Mouse (Mus musculus) thymus, postnatal 4 days (tissue): ENCODE data around the gene Mrpl35.
"Not testable (repeated sequence)": the region's sequence is repeated elsewhere in the genome, so short reads cannot be mapped to it uniquely, and the experiment has no call there.

Experiments used
- DNase-seq: peaks from one replicate; pipeline ENCODE4 v3.0.0; 2021

Gene Mrpl35

GRCm38 (mm10) chr6:71826869-71827268 is at the start of gene Mrpl35:
Gene Mrpl35, minus strand, starts transcription at chr6:71826969.
- no peak for DNase-seq

- peak; percentile 54 for DNase-seq
These were observed 44.6 kb upstream of the Mrpl35 start for GRCm38 (mm10) chr6:71871396-71871795.

GRCm38 (mm10) chr6:71868809-71869208 is 42.0 kb upstream of the Mrpl35 start:
- DNase-seq, result peak; percentile 28

GRCm38 (mm10) chr6:71867751-71868150 is 41.0 kb upstream of the Mrpl35 start:
- DNase-seq, result no peak

GRCm38 (mm10) chr6:71846906-71847305 is 20.1 kb upstream of the Mrpl35 start:
- not testable (repeated sequence) for DNase-seq

- DNase-seq, result no peak
These were observed 14.0 kb upstream of the Mrpl35 start for GRCm38 (mm10) chr6:71840597-71841290.

- DNase-seq, result no peak
These were observed 13.0 kb upstream of the Mrpl35 start for GRCm38 (mm10) chr6:71839815-71840214.

- DNase-seq, result no peak
These were observed 10.0 kb upstream of the Mrpl35 start for GRCm38 (mm10) chr6:71836811-71837210.

GRCm38 (mm10) chr6:71831581-71831960 is 4.8 kb upstream of the Mrpl35 start:
- peak; percentile 93 for DNase-seq

GRCm38 (mm10) chr6:71830690-71831580 is 4.2 kb upstream of the Mrpl35 start, which contains the start of gene Immt:
Gene Immt, plus strand, starts transcription at chr6:71831331.
- DNase-seq, result peak; percentile 95

GRCm38 (mm10) chr6:71829768-71830167 is 3.0 kb upstream of the Mrpl35 start:
- no peak for DNase-seq

- DNase-seq, result no peak
These were observed 2.8 kb downstream of the Mrpl35 start for GRCm38 (mm10) chr6:71823961-71824360.

GRCm38 (mm10) chr6:71823488-71823887 is 3.3 kb downstream of the Mrpl35 start:
- peak; percentile 88 for DNase-seq

GRCm38 (mm10) chr6:71823085-71823484 is 3.7 kb downstream of the Mrpl35 start:
- DNase-seq, result no peak

GRCm38 (mm10) chr6:71819764-71820292 is 6.9 kb downstream of the Mrpl35 start:
- no peak for DNase-seq

GRCm38 (mm10) chr6:71812820-71813219 is 13.9 kb downstream of the Mrpl35 start:
- no peak for DNase-seq

GRCm38 (mm10) chr6:71809890-71810289 is 16.9 kb downstream of the Mrpl35 start:
- no peak for DNase-seq

- no peak for DNase-seq
These were observed 20.1 kb downstream of the Mrpl35 start for GRCm38 (mm10) chr6:71806713-71807112.

- peak; percentile 85 for DNase-seq
These were observed 22.5 kb downstream of the Mrpl35 start for GRCm38 (mm10) chr6:71804061-71804829.

GRCm38 (mm10) chr6:71803609-71804008 is 23.2 kb downstream of the Mrpl35 start:
- no peak for DNase-seq

GRCm38 (mm10) chr6:71801714-71802094 is 25.1 kb downstream of the Mrpl35 start:
- DNase-seq, result no peak

GRCm38 (mm10) chr6:71801011-71801713 is 25.6 kb downstream of the Mrpl35 start:
- DNase-seq, result no peak
